Mouse (Mus musculus): ENCODE results near the gene Angpt4. TPM values are rescaled to one million over a fixed set of nuclear protein-coding genes. Genes with fewer than 3 reads are reported as not detected.

Angpt4 gene
- under 1 TPM; 0.19 to 0.91 TPM for polyA plus RNA-seq (2017; shearing (Covaris generic))

DNA sequence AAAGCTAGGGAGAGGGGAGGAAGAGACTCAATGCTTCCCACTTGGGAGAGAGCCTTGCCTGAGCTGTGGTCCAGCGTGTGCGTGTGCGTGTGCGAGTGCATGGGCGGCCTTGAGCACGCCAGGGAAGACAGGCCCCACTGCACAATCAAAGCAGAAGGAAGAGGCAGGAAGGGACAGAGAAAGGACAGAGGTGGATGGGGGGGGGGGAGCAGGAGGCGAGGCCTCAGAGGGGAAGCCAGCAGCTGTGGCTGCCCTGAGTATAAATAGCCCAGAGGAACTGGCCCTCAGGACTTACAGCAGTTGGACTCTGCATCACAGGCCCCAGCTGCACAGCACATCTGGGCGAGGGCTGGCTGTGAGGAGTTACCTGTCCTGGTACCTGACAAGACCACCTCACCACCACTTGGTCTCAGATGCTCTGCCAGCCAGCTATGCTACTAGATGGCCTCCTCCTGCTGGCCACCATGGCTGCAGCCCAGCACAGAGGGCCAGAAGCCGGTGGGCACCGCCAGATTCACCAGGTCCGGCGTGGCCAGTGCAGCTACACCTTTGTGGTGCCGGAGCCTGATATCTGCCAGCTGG, at the start of gene Angpt4:
TSS of gene Angpt4 (plus strand) at position 292 of the 582 bp plus-strand sequence.

GRCm38 (mm10) chr2:151979470-151980354, 68.7 kb downstream of the Angpt4 start, which contains the start of gene Fam110a:
Gene Fam110a (minus strand): TSS chr2:151980219.

Other genes with a start within 250 kb of the Angpt4 start
- gene Rad21l, start 242.7 kb upstream of the Angpt4 start, polyA plus RNA-seq (2017; shearing (Covaris generic)) = under 1 TPM in 1 of 2 experiments, not detected in 1; 0.17 TPM
- gene Tmem74b, start 209.2 kb upstream of the Angpt4 start, polyA plus RNA-seq (2017; shearing (Covaris generic)) = under 1 TPM; 0.20 to 0.88 TPM
- 10 to 100 TPM; 65.8 to 79.3 TPM for gene Psmf1, start 167.0 kb upstream of the Angpt4 start, polyA plus RNA-seq (2017; shearing (Covaris generic))
- under 1 TPM; 0.13 to 0.47 TPM for gene Rspo4, start 68.3 kb upstream of the Angpt4 start, polyA plus RNA-seq (2017; shearing (Covaris generic))
- gene Fam110a, start 69.0 kb downstream of the Angpt4 start, polyA plus RNA-seq (2017; shearing (Covaris generic)) = 10 to 100 TPM; 17.5 to 30.8 TPM
- gene Slc52a3, start 85.3 kb downstream of the Angpt4 start, polyA plus RNA-seq (2017; shearing (Covaris generic)) = 10 to 100 TPM; 12.6 to 22.2 TPM
- gene Scrt2, start 170.3 kb downstream of the Angpt4 start, polyA plus RNA-seq (2017; shearing (Covaris generic)) = not detected
- 1 to 10 TPM; 4.2 to 5.5 TPM for gene Srxn1, start 194.3 kb downstream of the Angpt4 start, polyA plus RNA-seq (2017; shearing (Covaris generic))
- gene Tcf15, start 232.4 kb downstream of the Angpt4 start, polyA plus RNA-seq (2017; shearing (Covaris generic)) = not detected